Mouse (Mus musculus) cerebellum, adult 2 months (tissue): ENCODE data around the gene Tanc1.

Experiments
- CTCF ChIP-seq: fragments of 200-500 bp; IDR thresholded peaks from 2 replicates; pipeline ENCODE4 v1.5.1; 2011; ENCODE audit warnings: low read depth, mild to moderate bottlenecking, control low read depth, low read length, moderate library complexity, borderline replicate concordance; ENCODE audit not compliant: insufficient read depth
- POLR2A ChIP-seq: fragments of 200-500 bp; IDR thresholded peaks from 2 replicates; pipeline ENCODE4 v1.6.1; 2011; ENCODE audit warnings: low read length, control low read depth, borderline replicate concordance; ENCODE audit not compliant: insufficient read depth

GRCm38 (mm10) chr2:59725518-59726185 is 113.8 kb downstream of the Tanc1 start:
- no peak for TF ChIP-seq POLR2A
- no peak for TF ChIP-seq CTCF
